Mouse (Mus musculus): ENCODE data around the gene Pak1ip1.
A peak's percentile ranks its signal among the peaks of the same experiment; 100 is the strongest.

Gene Pak1ip1

GRCm38 (mm10) chr13:41006244-41006643 is 5.4 kb downstream of the Pak1ip1 start:
- DNase-seq (ENCODE audit: low spot score in 2 of 2): no peak

- no peak for DNase-seq (ENCODE audit: low spot score in 2 of 2)
These were observed 7.4 kb downstream of the Pak1ip1 start for GRCm38 (mm10) chr13:41008271-41008670.

GRCm38 (mm10) chr13:41008946-41009345 is 8.1 kb downstream of the Pak1ip1 start:
- DNase-seq (ENCODE audit: low spot score in 2 of 2): no peak

GRCm38 (mm10) chr13:41015829-41016634 is 15.2 kb downstream of the Pak1ip1 start, which contains the start of gene Tmem14c:
Gene Tmem14c, plus strand, starts transcription at chr13:41016292.
- peak; percentile 89 to 93 for DNase-seq (ENCODE audit: low spot score in 2 of 2)

- no peak for DNase-seq (ENCODE audit: low spot score in 2 of 2)
These were observed 16.1 kb downstream of the Pak1ip1 start for GRCm38 (mm10) chr13:41016797-41017405.

GRCm38 (mm10) chr13:41017832-41018231 is 17.0 kb downstream of the Pak1ip1 start:
- DNase-seq (ENCODE audit: low spot score in 2 of 2): no peak

- DNase-seq (ENCODE audit: low spot score in 2 of 2): no peak
These were observed 17.4 kb downstream of the Pak1ip1 start for GRCm38 (mm10) chr13:41018236-41018635.

GRCm38 (mm10) chr13:41018756-41019591 is 18.2 kb downstream of the Pak1ip1 start:
- DNase-seq (ENCODE audit: low spot score in 2 of 2): no peak

- no peak for DNase-seq (ENCODE audit: low spot score in 2 of 2)
These were observed 19.7 kb downstream of the Pak1ip1 start for GRCm38 (mm10) chr13:41020494-41020893.

GRCm38 (mm10) chr13:41021607-41022006 is 20.8 kb downstream of the Pak1ip1 start:
- DNase-seq (ENCODE audit: low spot score in 2 of 2): no peak

- DNase-seq (ENCODE audit: low spot score in 2 of 2): no peak
These were observed 21.3 kb downstream of the Pak1ip1 start for GRCm38 (mm10) chr13:41022099-41022498.

- DNase-seq (ENCODE audit: low spot score in 2 of 2): no peak
These were observed 29.3 kb downstream of the Pak1ip1 start for GRCm38 (mm10) chr13:41030098-41030497.

GRCm38 (mm10) chr13:41042511-41042910 is 41.7 kb downstream of the Pak1ip1 start:
- DNase-seq (ENCODE audit: low spot score in 2 of 2): no peak

GRCm38 (mm10) chr13:41045901-41046300 is 45.1 kb downstream of the Pak1ip1 start:
- DNase-seq (ENCODE audit: low spot score in 2 of 2): no peak

- no peak for DNase-seq (ENCODE audit: low spot score in 2 of 2)
These were observed 46.5 kb downstream of the Pak1ip1 start for GRCm38 (mm10) chr13:41047280-41047679.

- DNase-seq (ENCODE audit: low spot score in 2 of 2): no peak
These were observed 51.1 kb downstream of the Pak1ip1 start for GRCm38 (mm10) chr13:41051965-41052364.

Data from frontal cortex, postnatal 10 days (tissue).